Mouse (Mus musculus) limb, embryonic 13.5 days (tissue): ENCODE results near the gene Hist1h2be. TPM values are rescaled to one million over a fixed set of nuclear protein-coding genes. Genes with fewer than 3 reads are reported as not detected.
"Not testable (repeated sequence)": the region's sequence is repeated elsewhere in the genome, so short reads cannot be mapped to it uniquely, and the experiment has no call there.

ENCODE experiments used
- ATAC-seq: fragments of 200-750 bp; cut with Nextera tagmentation; 2 replicates; pipeline ENCODE4 v1.8.0; 2017; ENCODE audit warnings: low read depth, moderate number of reproducible peaks, moderate TSS enrichment; ENCODE audit not compliant: low FRiP score
- H3K27ac ChIP-seq: fragments of 300-500 bp; sonication (generic); 2 replicates; pipeline ENCODE4 v1.5.1; 2015; ENCODE audit warnings: inconsistent platforms, mild to moderate bottlenecking, moderate library complexity
- H3K27me3 ChIP-seq: fragments of 300-500 bp; sonication (generic); 2 replicates; pipeline ENCODE4 v1.6.1; 2015; ENCODE audit warnings: mild to moderate bottlenecking, inconsistent platforms
- H3K36me3 ChIP-seq: fragments of 300-500 bp; sonication (generic); 2 replicates; pipeline ENCODE4 v1.6.1; 2015; ENCODE audit warnings: inconsistent platforms, mild to moderate bottlenecking, moderate library complexity
- H3K4me1 ChIP-seq: fragments of 300-500 bp; sonication (generic); 2 replicates; pipeline ENCODE4 v1.6.1; 2015; ENCODE audit warnings: inconsistent platforms
- H3K4me2 ChIP-seq: fragments of 300-500 bp; sonication (generic); replicated peaks from 2 replicates; pipeline ENCODE4 v1.6.1; 2015; ENCODE audit warnings: inconsistent platforms, mild to moderate bottlenecking, moderate library complexity
- H3K4me3 ChIP-seq: fragments of 300-500 bp; sonication (generic); 2 replicates; pipeline ENCODE4 v1.5.1; 2015; ENCODE audit warnings: moderate library complexity, mild to moderate bottlenecking, inconsistent platforms
- H3K9ac ChIP-seq: fragments of 300-500 bp; sonication (generic); 2 replicates; pipeline ENCODE4 v1.6.1; 2015; ENCODE audit warnings: mild to moderate bottlenecking, inconsistent platforms
- H3K9me3 ChIP-seq: fragments of 300-500 bp; sonication (generic); 2 replicates; pipeline ENCODE4 v1.6.1; 2016; ENCODE audit warnings: inconsistent platforms
- WGBS: fragments of 180-500 bp; shearing (Covaris S2); methylation state at CpG from one replicate; pipeline ENCODE4 v1.1.7; 2015; 5-methylcytosine and 5-hydroxymethylcytosine counted together
- polyA plus RNA-seq: library from polyadenylated mRNA; unstranded; fragments of >200 nt; fragmentation: Nextera tagmentation; extraction: Ambion mirVana; gene quantifications from 2 replicates; pipeline ENCODE4 v1.2.1, GENCODE M21; 2015

Hist1h2be gene
- polyA plus RNA-seq, 1 experiment from 2014 or later: 2.0 TPM

- Histone ChIP-seq H3K9ac (peak overlapping the region; percentile 62), H3K9me3 (no peaks in the 10 kb centered on the region), H3K4me3 (peak overlapping the region; percentile 48), H3K27me3 (no peaks in the 10 kb centered on the region), H3K36me3 (no peaks in the 10 kb centered on the region), H3K27ac (peak overlapping the region; percentile 94), H3K4me1 (peaks cover 32% of the 10 kb centered on the region), H3K4me2 (peak overlapping the region; percentile 67)
- no peak for ATAC-seq
- WGBS: 2% methylated on average over 22 of the region's 22 CpGs
Measured at GRCm38 (mm10) chr13:23586099-23586939, 34.6 kb downstream of the Hist1h2be start.

GRCm38 (mm10) chr13:23585442-23586098 lies 35.4 kb downstream of the Hist1h2be start:
- Histone ChIP-seq H3K9ac (peak overlapping the region; percentile 72), H3K27ac (peak overlapping the region; percentile 92), H3K4me2 (peak overlapping the region; percentile 80), H3K4me1 (peaks cover 37% of the 10 kb centered on the region), H3K4me3 (peak overlapping the region; percentile 48)
- under 1% methylated on average over 28 of the region's 36 CpGs for WGBS
- peak; percentile 91 for ATAC-seq
- H3K27me3 ChIP-seq, H3K9me3 ChIP-seq, H3K36me3 ChIP-seq: not testable (repeated sequence)

- ATAC-seq: no peak
- under 1% methylated on average over 21 of the region's 21 CpGs for WGBS
Measured at GRCm38 (mm10) chr13:23585029-23585441, 35.9 kb downstream of the Hist1h2be start.

GRCm38 (mm10) chr13:23584331-23584730 lies 36.6 kb downstream of the Hist1h2be start:
- Histone ChIP-seq H3K9me3 (no peaks in the 10 kb centered on the region), H3K27ac (peak overlapping the region; percentile 92), H3K4me2 (peak overlapping the region; percentile 80), H3K36me3 (no peaks in the 10 kb centered on the region), H3K4me3 (peak overlapping the region; percentile 48), H3K9ac (peak overlapping the region; percentile 72), H3K4me1 (peaks cover 37% of the 10 kb centered on the region), H3K27me3 (no peaks in the 10 kb centered on the region)
- no peak for ATAC-seq

More at GRCm38 (mm10) chr13:23585029-23585441, 35.9 kb downstream of the Hist1h2be start:
- peak overlapping the region; percentile 80 for H3K4me2 ChIP-seq
- H3K27ac ChIP-seq: peak overlapping the region; percentile 92
- H3K27me3 ChIP-seq: no peaks in the 10 kb centered on the region
- peak overlapping the region; percentile 48 for H3K4me3 ChIP-seq
- no peaks in the 10 kb centered on the region for H3K36me3 ChIP-seq
- no peaks in the 10 kb centered on the region for H3K9me3 ChIP-seq
- peaks cover 37% of the 10 kb centered on the region for H3K4me1 ChIP-seq
- H3K9ac ChIP-seq: peak overlapping the region; percentile 72

- no peak for ATAC-seq
- Histone ChIP-seq H3K36me3 (no peaks in the 10 kb centered on the region), H3K27ac (peak overlapping the region; percentile 92), H3K4me3 (peak overlapping the region; percentile 19; the same call in 1 of the 2 replicates), H3K4me1 (peaks cover 37% of the 10 kb centered on the region), H3K27me3 (no peaks in the 10 kb centered on the region), H3K9me3 (no peaks in the 10 kb centered on the region), H3K4me2 (peak overlapping the region; percentile 87), H3K9ac (0 out of 2 replicates have a peak overlapping the region, but pooled peaks have one; percentile 19)
Measured at GRCm38 (mm10) chr13:23583387-23584068, 37.4 kb downstream of the Hist1h2be start.

GRCm38 (mm10) chr13:23582219-23583056 lies 38.5 kb downstream of the Hist1h2be start:
- H3K9me3 ChIP-seq: no peaks in the 10 kb centered on the region
- no peak for ATAC-seq
- peak overlapping the region; percentile 92 for H3K27ac ChIP-seq
- H3K9ac ChIP-seq: peak overlapping the region; percentile 79
- peak overlapping the region; percentile 87 for H3K4me2 ChIP-seq
- peak overlapping the region; percentile 58 for H3K4me3 ChIP-seq
- no peaks in the 10 kb centered on the region for H3K27me3 ChIP-seq
- H3K36me3 ChIP-seq: no peaks in the 10 kb centered on the region
- peaks cover 37% of the 10 kb centered on the region for H3K4me1 ChIP-seq
- 11% methylated on average over 6 of the region's 6 CpGs for WGBS

- no peaks in the 10 kb centered on the region for H3K36me3 ChIP-seq
- ATAC-seq: peak; percentile 90
- H3K27me3 ChIP-seq: no peaks in the 10 kb centered on the region
- peak within 1 kb of the TSS; percentile 79 for H3K9ac ChIP-seq
- WGBS: under 1% methylated on average over 43 of the region's 43 CpGs
- H3K4me1 ChIP-seq: peaks cover 42% of the 10 kb centered on the region
- peak within 1 kb of the TSS; percentile 92 for H3K27ac ChIP-seq
- peak within 1 kb of the TSS; percentile 87 for H3K4me2 ChIP-seq
- H3K9me3 ChIP-seq: no peaks in the 10 kb centered on the region
- peak within 1 kb of the TSS; percentile 58 for H3K4me3 ChIP-seq
Measured at GRCm38 (mm10) chr13:23581408-23582218, 39.3 kb downstream of the Hist1h2be start, which contains the start of gene Hist1h4d. TSS of gene Hist1h4d (plus strand) at chr13:23581598.

GRCm38 (mm10) chr13:23577835-23578234 lies 43.1 kb downstream of the Hist1h2be start:
- no peak overlapping the region for H3K9ac ChIP-seq
- no peak overlapping the region for H3K4me3 ChIP-seq
- H3K27ac ChIP-seq: no peak overlapping the region
- no peaks in the 10 kb centered on the region for H3K27me3 ChIP-seq
- H3K4me2 ChIP-seq: no peak overlapping the region
- ATAC-seq: no peak
- H3K9me3 ChIP-seq: no peaks in the 10 kb centered on the region
- H3K4me1 ChIP-seq: peaks cover 35% of the 10 kb centered on the region
- no peaks in the 10 kb centered on the region for H3K36me3 ChIP-seq
- WGBS: 88% methylated on average over 1 of the region's 1 CpGs

- H3K36me3 ChIP-seq: no peaks in the 10 kb centered on the region
- H3K4me3 ChIP-seq: peak overlapping the region; percentile 52
- no peaks in the 10 kb centered on the region for H3K9me3 ChIP-seq
- ATAC-seq: no peak
- peak overlapping the region; percentile 87 for H3K27ac ChIP-seq
- H3K27me3 ChIP-seq: no peaks in the 10 kb centered on the region
- peak overlapping the region; percentile 79 for H3K9ac ChIP-seq
- H3K4me1 ChIP-seq: peaks cover 35% of the 10 kb centered on the region
- 51% methylated on average over 6 of the region's 6 CpGs for WGBS
- peak overlapping the region; percentile 70 for H3K4me2 ChIP-seq
Measured at GRCm38 (mm10) chr13:23576906-23577639, 43.9 kb downstream of the Hist1h2be start.

GRCm38 (mm10) chr13:23576351-23576881 lies 44.5 kb downstream of the Hist1h2be start:
- WGBS: 4% methylated on average over 7 of the region's 7 CpGs
- Histone ChIP-seq H3K4me1 (peaks cover 34% of the 10 kb centered on the region), H3K4me2 (peak overlapping the region; percentile 70), H3K9me3 (no peaks in the 10 kb centered on the region), H3K9ac (peak overlapping the region; percentile 79), H3K4me3 (peak overlapping the region; percentile 52), H3K27ac (peak overlapping the region; percentile 87), H3K36me3 (no peaks in the 10 kb centered on the region), H3K27me3 (no peaks in the 10 kb centered on the region)
- no peak for ATAC-seq
